Mouse (Mus musculus): ENCODE data around the gene Stard10.

The Stard10 gene

GRCm38 (mm10) chr7:101374155-101374554 lies 57.3 kb downstream of the Stard10 start:
- no peak for DNase-seq

- no peak for DNase-seq
These were observed 59.9 kb downstream of the Stard10 start for GRCm38 (mm10) chr7:101376701-101377340.

- DNase-seq: peak; percentile 80 to 87
These were observed 60.9 kb downstream of the Stard10 start for GRCm38 (mm10) chr7:101377741-101378262.

DNA sequence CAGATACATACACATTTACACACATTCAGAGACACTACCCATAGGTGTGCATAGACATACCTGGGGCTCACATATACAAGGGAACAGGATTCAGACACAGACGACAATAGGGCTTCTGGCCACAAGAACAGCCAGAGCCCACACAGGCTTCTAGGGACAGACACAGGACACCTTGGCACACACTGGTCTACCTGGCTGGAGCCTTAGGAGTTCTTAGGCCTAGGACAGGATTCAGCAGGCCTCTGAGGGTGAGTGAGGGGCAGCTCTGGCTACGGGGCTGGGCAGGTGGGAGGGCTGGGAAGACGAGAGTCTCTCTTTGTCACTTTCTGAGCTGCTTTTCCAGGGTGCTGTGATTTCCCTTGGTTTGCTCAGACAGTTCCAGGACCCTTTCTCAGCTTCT lies 61.4 kb downstream of the Stard10 start:
- DNase-seq: no peak

GRCm38 (mm10) chr7:101378796-101379465 lies 62.0 kb downstream of the Stard10 start:
- no peak for DNase-seq

- DNase-seq: no peak
These were observed 62.8 kb downstream of the Stard10 start for GRCm38 (mm10) chr7:101379732-101380131.

DNA sequence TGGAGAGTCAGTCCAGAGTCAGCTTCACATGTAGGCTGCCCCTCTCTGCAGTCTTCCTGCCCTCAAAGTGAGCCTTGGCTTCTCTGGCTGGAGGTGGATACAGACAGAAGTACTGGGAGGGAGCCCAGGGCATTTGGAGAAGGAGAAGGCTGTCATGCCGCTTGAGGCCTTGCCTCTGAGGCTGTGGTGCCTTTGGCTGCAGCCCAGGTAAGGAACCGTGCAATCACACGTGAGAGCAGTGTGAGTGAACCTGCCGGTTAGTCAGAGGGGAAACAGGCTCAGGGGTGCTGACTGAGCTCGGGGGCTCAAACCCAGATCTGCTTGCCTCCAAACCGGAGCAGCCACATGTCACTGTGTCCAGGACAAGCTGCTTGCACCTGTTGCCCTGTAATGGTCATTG lies 64.6 kb downstream of the Stard10 start:
- DNase-seq: no peak

GRCm38 (mm10) chr7:101382378-101382777 lies 65.5 kb downstream of the Stard10 start:
- peak in 1 of 2 experiments; percentile 43 for DNase-seq

GRCm38 (mm10) chr7:101383756-101384155 lies 66.9 kb downstream of the Stard10 start:
- no peak for DNase-seq

- DNase-seq: no peak
These were observed 68.0 kb downstream of the Stard10 start for GRCm38 (mm10) chr7:101384931-101385330.

DNA sequence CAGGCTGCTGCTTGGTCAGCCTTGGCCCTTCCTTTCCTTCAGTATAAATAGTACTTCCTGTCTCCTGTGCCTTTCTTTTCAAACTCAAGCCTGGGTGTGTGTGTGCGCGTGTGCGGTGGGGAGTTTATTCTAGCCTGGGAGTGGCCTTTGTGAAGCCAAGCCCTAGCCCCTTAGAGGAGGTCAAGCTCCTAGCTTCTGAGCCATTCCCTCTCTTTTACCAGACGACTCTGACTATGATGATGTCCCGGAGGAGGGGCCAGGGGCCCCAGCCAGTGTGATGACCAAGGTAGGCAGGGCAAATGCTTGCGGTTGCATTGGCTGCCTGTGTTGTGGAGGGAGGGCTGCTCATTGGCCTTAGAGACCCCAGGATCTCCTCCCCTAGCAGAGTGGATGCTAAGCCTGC lies 68.4 kb downstream of the Stard10 start:
- no peak for DNase-seq

- DNase-seq: no peak
These were observed 69.1 kb downstream of the Stard10 start for GRCm38 (mm10) chr7:101385866-101386452.

GRCm38 (mm10) chr7:101389256-101389655 lies 72.4 kb downstream of the Stard10 start:
- DNase-seq: no peak

DNA sequence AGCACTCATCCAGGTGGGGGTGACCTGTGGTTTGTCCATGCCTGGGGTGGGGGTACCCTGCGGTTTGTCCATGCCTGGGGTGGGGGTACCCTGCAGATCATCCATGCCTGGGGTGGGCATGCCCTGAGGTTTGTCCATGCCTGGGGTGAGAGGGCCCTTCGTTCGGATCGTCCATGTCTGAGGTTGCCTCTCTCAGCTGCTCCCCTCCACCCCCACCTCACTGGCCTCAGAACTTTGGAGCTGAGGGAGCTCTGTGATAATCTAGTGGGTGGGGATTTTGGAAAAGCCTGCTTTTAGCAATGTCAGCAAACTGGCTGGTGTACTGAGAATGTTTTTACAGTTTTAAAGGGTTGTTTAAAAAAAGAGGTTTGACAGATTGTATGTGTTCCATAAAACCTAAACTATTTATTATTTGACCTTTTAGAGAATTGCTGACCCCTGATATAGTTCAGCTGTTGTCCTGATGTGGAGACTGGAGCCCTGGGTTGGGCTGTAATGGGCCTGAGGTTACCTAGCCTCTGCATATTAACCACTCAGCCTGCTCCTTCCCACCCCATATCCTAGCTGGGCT lies 75.1 kb downstream of the Stard10 start:
- no peak for DNase-seq

- DNase-seq: no peak
These were observed 76.1 kb downstream of the Stard10 start for GRCm38 (mm10) chr7:101393015-101393414.

GRCm38 (mm10) chr7:101393694-101394504 lies 77.0 kb downstream of the Stard10 start:
- DNase-seq: no peak

DNA sequence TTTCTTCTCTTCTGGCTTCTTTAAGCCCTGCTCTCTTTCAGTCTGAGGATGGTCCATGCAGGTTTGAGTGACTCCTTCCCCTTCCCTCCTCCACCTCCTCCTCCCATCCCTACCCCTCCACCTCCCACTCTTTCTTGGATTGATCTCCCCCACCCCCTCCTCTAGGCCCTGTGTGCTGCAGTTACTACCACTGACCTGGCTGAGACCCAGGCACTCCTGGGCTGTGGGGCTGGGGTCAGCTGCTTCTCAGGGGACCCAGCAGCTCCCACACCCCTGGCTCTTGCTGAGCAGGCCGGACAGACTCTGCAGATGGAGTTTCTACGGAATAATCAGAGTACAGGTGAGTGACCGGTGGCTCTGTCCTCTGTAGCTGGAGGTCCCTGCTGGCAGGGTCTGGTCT lies 77.7 kb downstream of the Stard10 start:
- DNase-seq: no peak

DNA sequence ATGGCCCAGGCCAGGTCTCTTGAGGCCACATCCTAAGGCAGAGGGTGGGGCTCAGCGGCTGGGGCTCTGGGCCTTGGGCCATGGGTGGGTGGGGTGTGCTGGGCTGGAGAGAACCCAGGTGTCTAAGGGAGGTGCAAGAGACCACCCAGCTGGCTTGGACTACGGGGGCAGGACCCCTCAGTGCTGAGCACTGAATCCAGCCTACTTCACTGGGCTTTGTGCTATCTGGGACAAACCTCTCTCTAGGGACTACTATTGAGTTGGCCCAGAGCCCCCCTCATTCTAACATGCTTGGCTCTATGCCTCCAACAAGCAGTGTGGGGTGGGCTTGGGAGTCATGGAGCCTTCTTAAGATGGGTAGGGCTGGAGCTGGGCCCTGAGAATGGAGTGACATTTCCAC lies 78.6 kb downstream of the Stard10 start:
- DNase-seq: no peak
